Mouse (Mus musculus): ENCODE results near the gene Tada2a. TPM values are rescaled to one million over a fixed set of nuclear protein-coding genes. Genes with fewer than 3 reads are reported as not detected.

The Tada2a gene
- polyA plus RNA-seq, 1 experiment from 2014 or later: 40.2 TPM

DNA sequence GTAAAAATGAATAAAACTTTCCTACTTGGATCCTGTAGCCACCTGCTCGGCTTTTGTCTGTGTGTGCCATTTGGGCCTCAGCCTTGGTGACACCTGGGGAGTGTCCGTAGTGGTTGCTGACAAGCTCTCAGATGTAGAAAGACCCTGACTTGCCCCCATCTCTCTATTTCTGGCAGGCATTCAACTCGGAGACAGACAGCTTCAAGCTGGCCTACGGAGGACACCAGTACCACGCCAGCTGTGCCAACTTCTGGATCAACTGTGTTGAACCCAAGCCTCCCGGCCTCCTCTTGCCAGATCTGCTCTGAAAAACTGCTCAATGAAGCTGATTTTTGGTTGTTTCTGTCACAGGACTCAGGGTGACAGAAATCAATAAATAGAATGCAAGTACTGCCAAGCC is 88.8 kb downstream of the Tada2a start:
- Histone ChIP-seq H3K27ac (ENCODE audit: low read length) (no peak overlapping the region), H3K9ac (replicated peaks; ENCODE audit: low read depth, low read length) (no peak overlapping the region), H3K4me3 (replicated peaks; ENCODE audit: low read length) (no peak overlapping the region), H3K36me3 (ENCODE audit: control insufficient read depth, insufficient read depth) (peaks cover 12% of the 10 kb centered on the region), H3K4me1 (replicated peaks; ENCODE audit: control insufficient read depth, insufficient read depth, low read length) (peaks cover 24% of the 10 kb centered on the region), H3K27me3 (replicated peaks; ENCODE audit: control insufficient read depth, insufficient read depth, low read length) (no peaks in the 10 kb centered on the region), H3K4me2 (ENCODE audit: low read length) (no peak overlapping the region), H3K9me3 (ENCODE audit: control insufficient read depth, low read length) (no peaks in the 10 kb centered on the region)
- WGBS: 55% methylated on average over 6 of the region's 6 CpGs
- no peak for ATAC-seq

DNA sequence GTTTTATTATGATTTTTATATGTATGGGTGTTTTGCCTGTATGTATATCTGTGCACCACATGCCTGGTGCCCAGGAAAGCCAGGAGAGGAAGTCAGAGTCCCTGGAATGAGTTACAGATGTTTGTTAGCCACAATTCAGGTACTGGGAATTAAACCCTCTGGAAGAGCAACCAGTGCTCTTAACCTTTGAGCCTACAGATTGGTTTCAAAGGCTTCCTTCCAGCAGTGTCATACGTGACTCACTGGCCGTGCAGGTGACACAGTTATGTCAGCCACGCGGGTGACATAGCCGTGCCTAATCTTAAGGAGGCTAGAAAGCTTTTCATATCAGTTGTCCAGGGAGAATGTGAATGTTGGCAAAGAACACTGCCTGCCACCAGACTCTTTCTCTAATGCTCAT is 95.7 kb downstream of the Tada2a start:
- Histone ChIP-seq H3K27me3 (replicated peaks; ENCODE audit: control insufficient read depth, insufficient read depth, low read length) (no peaks in the 10 kb centered on the region), H3K27ac (ENCODE audit: low read length) (no peak overlapping the region), H3K36me3 (ENCODE audit: control insufficient read depth, insufficient read depth) (peaks cover 15% of the 10 kb centered on the region), H3K4me3 (replicated peaks; ENCODE audit: low read length) (no peak overlapping the region), H3K4me1 (replicated peaks; ENCODE audit: control insufficient read depth, insufficient read depth, low read length) (no peaks in the 10 kb centered on the region), H3K4me2 (ENCODE audit: low read length) (no peak overlapping the region), H3K9ac (replicated peaks; ENCODE audit: low read depth, low read length) (no peak overlapping the region), H3K9me3 (ENCODE audit: control insufficient read depth, low read length) (no peaks in the 10 kb centered on the region)
- ATAC-seq: no peak
- 89% methylated on average over 5 of the region's 5 CpGs for WGBS

DNA sequence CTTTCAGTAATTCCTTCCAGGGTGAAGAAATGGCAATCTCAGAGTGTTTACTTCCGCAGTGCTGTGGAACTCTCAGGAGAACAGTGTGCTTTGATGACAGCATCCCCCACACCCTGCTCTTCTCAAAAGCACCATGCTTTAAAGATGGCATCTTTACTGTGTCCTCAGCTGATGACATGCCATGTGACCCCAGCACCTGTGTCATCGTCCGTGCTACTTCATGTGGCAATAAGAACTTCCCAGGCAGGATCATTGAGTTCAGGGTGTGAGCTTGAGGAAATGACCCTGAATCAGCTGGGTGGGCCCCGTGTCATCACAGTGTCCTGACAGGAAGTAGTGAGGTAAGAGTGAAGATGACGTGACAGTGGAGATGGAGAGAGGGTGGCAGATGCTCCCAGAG is 96.8 kb downstream of the Tada2a start:
- no peaks in the 10 kb centered on the region for H3K4me1 ChIP-seq (replicated peaks; ENCODE audit: control insufficient read depth, insufficient read depth, low read length)
- H3K4me2 ChIP-seq (ENCODE audit: low read length): no peak overlapping the region
- no peak overlapping the region for H3K4me3 ChIP-seq (replicated peaks; ENCODE audit: low read length)
- H3K36me3 ChIP-seq (ENCODE audit: control insufficient read depth, insufficient read depth): peaks cover 15% of the 10 kb centered on the region
- 96% methylated on average over 5 of the region's 5 CpGs for WGBS
- H3K9ac ChIP-seq (replicated peaks; ENCODE audit: low read depth, low read length): no peak overlapping the region
- ATAC-seq: no peak
- H3K9me3 ChIP-seq (ENCODE audit: control insufficient read depth, low read length): no peaks in the 10 kb centered on the region
- no peaks in the 10 kb centered on the region for H3K27me3 ChIP-seq (replicated peaks; ENCODE audit: control insufficient read depth, insufficient read depth, low read length)
- no peak overlapping the region for H3K27ac ChIP-seq (ENCODE audit: low read length)

DNA sequence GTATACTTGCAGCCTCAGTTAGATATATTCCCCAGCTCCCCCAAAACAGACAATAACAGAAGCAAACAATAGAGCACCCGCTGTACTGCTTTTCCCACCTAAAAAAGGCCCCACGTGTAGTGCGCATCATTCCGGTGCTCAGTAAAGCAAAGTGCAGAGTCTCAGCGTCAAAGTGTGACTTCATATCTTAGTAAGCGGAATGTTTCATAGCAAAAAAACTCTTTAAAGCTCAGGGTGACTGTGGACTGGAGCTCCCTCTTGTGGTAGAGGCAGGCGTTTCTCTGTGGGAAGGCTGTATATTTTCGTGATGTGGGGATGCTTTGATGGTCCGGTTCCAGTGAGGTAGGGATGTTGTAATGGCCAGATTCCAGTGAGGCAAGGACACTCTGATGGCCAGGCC is 97.4 kb downstream of the Tada2a start:
- Histone ChIP-seq H3K4me1 (replicated peaks; ENCODE audit: control insufficient read depth, insufficient read depth, low read length) (no peaks in the 10 kb centered on the region), H3K9me3 (ENCODE audit: control insufficient read depth, low read length) (no peaks in the 10 kb centered on the region), H3K4me3 (replicated peaks; ENCODE audit: low read length) (no peak overlapping the region), H3K9ac (replicated peaks; ENCODE audit: low read depth, low read length) (no peak overlapping the region), H3K36me3 (ENCODE audit: control insufficient read depth, insufficient read depth) (peaks cover 10% of the 10 kb centered on the region), H3K27me3 (replicated peaks; ENCODE audit: control insufficient read depth, insufficient read depth, low read length) (no peaks in the 10 kb centered on the region), H3K4me2 (ENCODE audit: low read length) (no peak overlapping the region), H3K27ac (ENCODE audit: low read length) (no peak overlapping the region)
- 55% methylated on average over 9 of the region's 9 CpGs for WGBS
- ATAC-seq: no peak

Other genes with a start within 250 kb of the Tada2a start
- 28.7 and 29.9 TPM in 2 replicates for gene Ddx52, start 187.5 kb downstream of the Tada2a start, polyA plus RNA-seq (2015; fragmentation: Nextera tagmentation; extraction: Ambion mirVana)
- 34.9 and 37.6 TPM in 2 replicates for gene Synrg, start 165.2 kb downstream of the Tada2a start, polyA plus RNA-seq (2015; fragmentation: Nextera tagmentation; extraction: Ambion mirVana)
- 28.0 and 30.0 TPM in 2 replicates for gene Dusp14, start 60.3 kb downstream of the Tada2a start, polyA plus RNA-seq (2015; fragmentation: Nextera tagmentation; extraction: Ambion mirVana)
- 28.9 and 29.0 TPM in 2 replicates for gene Acaca, start 72 bp upstream of the Tada2a start, polyA plus RNA-seq (2015; fragmentation: Nextera tagmentation; extraction: Ambion mirVana)
- not detected in 2 replicates for gene Gm11437, start 37.9 kb upstream of the Tada2a start, polyA plus RNA-seq (2015; fragmentation: Nextera tagmentation; extraction: Ambion mirVana)